In genomic region chr17:29280422-29280821, GRCm38 (mm10) we compare ENCODE assay signal across 25 mouse cellular contexts. TPM values are rescaled to one million over a fixed set of nuclear protein-coding genes. Genes with fewer than 3 reads are reported as not detected.
A peak's percentile ranks its signal among the peaks of the same experiment; 100 is the strongest.
DNase-seq lines count a peak whose midpoint lies in the region; ATAC-seq and TF ChIP-seq lines count a peak whose summit lies in the region.
"Had no signal": no experiment of that assay in that cellular context is flagged by ENCODE, and none has a peak within 500 bp of the region (broad histone marks: within the 10 kb centered on the region; RNA-seq: fewer than 3 reads in every experiment).

No protein-coding gene starts in this region.

- no peak overlapping the region for H3K4me3 ChIP-seq in ES-E14 (ENCODE audit: insufficient read depth in 1 of 2, low read depth in 1 of 2, low read length in 2 of 2, poor library complexity in 1 of 2, severe bottlenecking in 1 of 2)
- H3K4me3 ChIP-seq in forebrain, embryonic 12.5 days (replicated peaks) = no peak overlapping the region
- H3K4me3 ChIP-seq: heart, embryonic 13.5 days; kidney, embryonic 15.5 days; limb, embryonic 13.5 days; liver, embryonic 13.5 days; midbrain, embryonic 12.5 days; stomach, embryonic 15.5 days had no signal

- in situ Hi-C loops in ES-E14 (cut with MboI; ENCODE audit: low sequenced_read_pairs in 2 of 2, unreplicated experiment in 2 of 2) = no loop called here

- ATAC-seq in megakaryocyte, adult 5-6 weeks (ENCODE audit: poor library complexity, severe bottlenecking) = peak; percentile 38
- ATAC-seq in forebrain, embryonic 12.5 days (ENCODE audit: low FRiP score) = no peak
- ATAC-seq: forebrain, embryonic 16.5 days; intestine, embryonic 16.5 days had no signal

- H3K9ac ChIP-seq in ES-E14 (ENCODE audit: insufficient read depth, low read depth, low read length, poor library complexity, severe bottlenecking) = no peak overlapping the region
- no peak overlapping the region for H3K9ac ChIP-seq in forebrain, embryonic 12.5 days
- H3K9ac ChIP-seq: heart, embryonic 13.5 days; hindbrain, embryonic 14.5 days; kidney, embryonic 15.5 days; limb, embryonic 13.5 days; liver, embryonic 13.5 days; lung, embryonic 14.5 days; midbrain, embryonic 12.5 days; stomach, embryonic 15.5 days had no signal

- DNase-seq in CD4-positive, CD25-positive, alpha-beta regulatory T cell, adult 2 months (ENCODE audit: low read depth, low spot score) = peak; percentile 84
- DNase-seq in ES-E14 (ENCODE audit: low read depth, low spot score) = no peak
- peak; percentile 79 to 80 for DNase-seq in thymus, postnatal 10 days (ENCODE audit: low spot score in 2 of 2)
- no peak for DNase-seq in yolk sac, embryonic 10.5 days (ENCODE audit: low spot score)
- DNase-seq in layer of hippocampus, postnatal 14 days (ENCODE audit: low spot score in 2 of 2) = no peak
- no peak for DNase-seq in adrenal gland, postnatal 36 days
- DNase-seq: adrenal gland, postnatal 10 days; cerebellum, postnatal 14 days; gastrocnemius, postnatal 10 days; heart, adult 18-20 months; heart, postnatal 36 days; liver, embryonic 13.5 days; lung, embryonic 14.5 days; right cerebral cortex, postnatal 14 days had no signal

- peak overlapping the region; percentile 55 for H3K27ac ChIP-seq in ES-E14 (ENCODE audit: insufficient read depth, low read depth, low read length, poor library complexity, severe bottlenecking)
- no peak overlapping the region for H3K27ac ChIP-seq in forebrain, embryonic 12.5 days
- H3K27ac ChIP-seq: heart, embryonic 13.5 days; hindbrain, embryonic 14.5 days; kidney, embryonic 15.5 days; limb, embryonic 13.5 days; liver, embryonic 13.5 days; macrophage; midbrain, embryonic 12.5 days; stomach, embryonic 15.5 days had no signal

- no peaks in the 10 kb centered on the region for H3K27me3 ChIP-seq in forebrain, embryonic 12.5 days
- H3K27me3 ChIP-seq: heart, embryonic 13.5 days; kidney, embryonic 15.5 days; limb, embryonic 13.5 days; liver, embryonic 13.5 days; midbrain, embryonic 12.5 days; stomach, embryonic 15.5 days had no signal

- no peak overlapping the region for H3K4me2 ChIP-seq in forebrain, embryonic 12.5 days
- H3K4me2 ChIP-seq: heart, embryonic 13.5 days; hindbrain, embryonic 14.5 days; kidney, embryonic 15.5 days; limb, embryonic 13.5 days; liver, embryonic 13.5 days; lung, embryonic 14.5 days; midbrain, embryonic 12.5 days; stomach, embryonic 15.5 days had no signal

- no peaks in the 10 kb centered on the region for H3K9me3 ChIP-seq in ES-E14 (ENCODE audit: control insufficient read depth, insufficient read depth, low read depth, low read length)
- H3K9me3 ChIP-seq in forebrain, embryonic 12.5 days = no peaks in the 10 kb centered on the region
- H3K9me3 ChIP-seq: heart, embryonic 13.5 days; kidney, embryonic 15.5 days; limb, embryonic 13.5 days; liver, embryonic 13.5 days; midbrain, embryonic 12.5 days; stomach, embryonic 15.5 days had no signal

- 91% methylated on average over 5 of the region's 5 CpGs for WGBS in forebrain, embryonic 12.5 days

- H3K4me1 ChIP-seq in ES-E14 (ENCODE audit: control insufficient read depth in 2 of 2, insufficient read depth in 2 of 2, low read length in 2 of 2, poor library complexity in 1 of 2) = peaks cover 2 to 20% of the 10 kb centered on the region in 2 experiments
- peaks cover 14% of the 10 kb centered on the region for H3K4me1 ChIP-seq in forebrain, embryonic 12.5 days
- H3K4me1 ChIP-seq: heart, embryonic 13.5 days; limb, embryonic 13.5 days; liver, embryonic 13.5 days; stomach, embryonic 15.5 days had no signal

- H3K36me3 ChIP-seq in ES-E14 (ENCODE audit: control insufficient read depth, insufficient read depth, low read length, poor library complexity, severe bottlenecking) = peaks cover 22% of the 10 kb centered on the region; the same call in 1 of the 2 replicates
- H3K36me3 ChIP-seq in forebrain, embryonic 12.5 days (replicated peaks) = peaks cover 36% of the 10 kb centered on the region
- H3K36me3 ChIP-seq: stomach, embryonic 15.5 days had no signal

TF ChIP-seq in ES-E14, 5 proteins besides CTCF, POLR2A, EP300 and RAD21:
- no peak for TF ChIP-seq ZNF384 (IDR thresholded peaks at IDR 0.05; ENCODE audit: low read depth, low read length)
- peak; percentile 76; the same call in 1 of the 2 replicates for TF ChIP-seq MAFK (IDR thresholded peaks at IDR 0.05; ENCODE audit: insufficient read depth, low read depth, low read length)

RNA-seq across cellular contexts. Expression of gene BC004004, which starts 11.8 kb away (rescaled TPM):
- 50.9 and 54.5 TPM in 2 replicates for total RNA-seq in ES-E14 (2012; rRNA removed)
- 65.8 and 70.1 TPM in 2 replicates for total RNA-seq in megakaryocyte, adult 5-6 weeks (2015)
- 81.0 and 89.2 TPM in 2 replicates for total RNA-seq in megakaryocyte, adult 5-6 weeks (2017)
- 65.0 and 65.2 TPM in 2 replicates for polyA plus RNA-seq in forebrain, embryonic 12.5 days (2016; fragmentation: Nextera tagmentation; extraction: Ambion mirVana)
- 10 to 100 TPM; 88.1 to 93.8 TPM for total RNA-seq in layer of hippocampus, postnatal 14 days (2021)
- 100 to 1,000 TPM; 112 to 130 TPM for total RNA-seq in adrenal gland, postnatal 36 days (2021)

RNA-seq across cellular contexts. Expression of gene Ppil1, which starts 16.4 kb away (rescaled TPM):
- 134 and 157 TPM in 2 replicates for total RNA-seq in ES-E14 (2012; rRNA removed)
- 37.5 and 39.4 TPM in 2 replicates for total RNA-seq in megakaryocyte, adult 5-6 weeks (2015)
- 53.6 and 57.3 TPM in 2 replicates for total RNA-seq in megakaryocyte, adult 5-6 weeks (2017)
- polyA plus RNA-seq in forebrain, embryonic 12.5 days (2016; fragmentation: Nextera tagmentation; extraction: Ambion mirVana) = 139 and 142 TPM in 2 replicates
- total RNA-seq in layer of hippocampus, postnatal 14 days (2021) = 10 to 100 TPM; 17.3 to 18.1 TPM
- total RNA-seq in adrenal gland, postnatal 36 days (2021) = 10 to 100 TPM; 20.4 to 25.3 TPM

RNA-seq across cellular contexts. Expression of gene Pi16, which starts 37.1 kb away (rescaled TPM):
- 0.37 and 0.71 TPM in 2 replicates for total RNA-seq in ES-E14 (2012; rRNA removed)
- total RNA-seq in megakaryocyte, adult 5-6 weeks (2015) = 32.6 and 44.2 TPM in 2 replicates
- total RNA-seq in megakaryocyte, adult 5-6 weeks (2017) = 59.2 and 64.7 TPM in 2 replicates
- polyA plus RNA-seq in forebrain, embryonic 12.5 days (2016; fragmentation: Nextera tagmentation; extraction: Ambion mirVana) = 1.8 and 2.2 TPM in 2 replicates
- 1 to 10 TPM; 1.6 to 1.9 TPM for total RNA-seq in layer of hippocampus, postnatal 14 days (2021)
- total RNA-seq in adrenal gland, postnatal 36 days (2021) = 10 to 100 TPM; 29.3 to 50.8 TPM

RNA-seq across cellular contexts. Expression of gene Cpne5, which starts 42.5 kb away (rescaled TPM):
- 5.1 and 5.8 TPM in 2 replicates for total RNA-seq in ES-E14 (2012; rRNA removed)
- total RNA-seq in megakaryocyte, adult 5-6 weeks (2015) = 0.25 TPM in 1 of 2 replicates, not detected in the other
- total RNA-seq in megakaryocyte, adult 5-6 weeks (2017) = not detected in 2 replicates
- polyA plus RNA-seq in forebrain, embryonic 12.5 days (2016; fragmentation: Nextera tagmentation; extraction: Ambion mirVana) = 9.9 and 10.7 TPM in 2 replicates
- 10 to 100 TPM; 42.5 to 48.4 TPM for total RNA-seq in layer of hippocampus, postnatal 14 days (2021)
- under 1 TPM; 0.17 to 0.76 TPM for total RNA-seq in adrenal gland, postnatal 36 days (2021)
- polyA plus RNA-seq: macrophage had no signal

Comparison
In these comparisons a context has a peak if more than half of its experiments do, and no peak if none do; other contexts are left out.
1. DNase-seq: peak in CD4-positive, CD25-positive, alpha-beta regulatory T cell, adult 2 months (single experiment) and thymus, postnatal 10 days (2 of 2); none in ES-E14 (single experiment), yolk sac, embryonic 10.5 days (single experiment), layer of hippocampus, postnatal 14 days (0 of 2) and adrenal gland, postnatal 36 days (0 of 2).
2. RNA of gene Pi16, which starts 37.1 kb away (total RNA-seq): 32.6 to 64.7 TPM in megakaryocyte, adult 5-6 weeks and 29.3 to 50.8 TPM in adrenal gland, postnatal 36 days; 1.6 to 1.9 TPM in layer of hippocampus, postnatal 14 days and 0.37 to 0.71 TPM in ES-E14; every median in the first group is over 10 times any median in the second.